Mouse (Mus musculus) C2C12 (cell line): ENCODE measurements around the gene Mug1. TPM values are rescaled to one million over a fixed set of nuclear protein-coding genes. Genes with fewer than 3 reads are reported as not detected.
"Not testable (repeated sequence)": the region's sequence is repeated elsewhere in the genome, so short reads cannot be mapped to it uniquely, and the experiment has no call there.

ENCODE experiments used
- H3K27me3 ChIP-seq: one replicate; pipeline ENCODE4 v1.6.1; 2011; ENCODE audit not compliant: control insufficient read depth, insufficient read depth, insufficient read length
- H3K36me3 ChIP-seq: one replicate; pipeline ENCODE4 v1.6.1; 2011; ENCODE audit not compliant: control insufficient read depth, insufficient read depth
- H3K4me3 ChIP-seq: one replicate; pipeline ENCODE4 v1.5.1; 2011; ENCODE audit warnings: mild to moderate bottlenecking, control low read depth; ENCODE audit not compliant: poor library complexity, insufficient read depth, severe bottlenecking
- H3K79me2 ChIP-seq: one replicate; pipeline ENCODE4 v1.6.1; 2011; ENCODE audit not compliant: control insufficient read depth, insufficient read depth
- H3K79me3 ChIP-seq: one replicate; pipeline ENCODE4 v1.6.1; 2011; ENCODE audit warnings: low read depth, control low read depth
- H3ac ChIP-seq: one replicate; pipeline ENCODE3; 2011; ENCODE audit warnings: low read depth; ENCODE audit not compliant: control insufficient read depth, insufficient read length
- CEBPB ChIP-seq: IDR thresholded peaks from one replicate; pipeline ENCODE4 v1.6.1; 2011; ENCODE audit warnings: low read depth, mild to moderate bottlenecking, control low read depth, moderate library complexity
- CTCF ChIP-seq: IDR thresholded peaks from one replicate; pipeline ENCODE4 v1.5.1; 2011; ENCODE audit not compliant: control insufficient read depth, insufficient read depth, insufficient read length
- FOSL1 ChIP-seq: IDR thresholded peaks from one replicate; pipeline ENCODE4 v1.8.0; 2011; ENCODE audit warnings: mild to moderate bottlenecking, low read length; ENCODE audit not compliant: poor library complexity, insufficient read depth, severe bottlenecking
- MAX ChIP-seq: IDR thresholded peaks from one replicate; pipeline ENCODE4 v1.6.1; 2011; ENCODE audit warnings: mild to moderate bottlenecking, control low read depth
- MYOD1 ChIP-seq: IDR thresholded peaks from one replicate; pipeline ENCODE4 v1.6.1; 2011; ENCODE audit warnings: low read depth; ENCODE audit not compliant: control insufficient read depth, insufficient read length
- MYOG ChIP-seq: IDR thresholded peaks from one replicate; pipeline ENCODE4 v1.6.1; 2011; ENCODE audit not compliant: control insufficient read depth, insufficient read length; ENCODE audit errors: extremely low read depth
- USF1 ChIP-seq: IDR thresholded peaks from one replicate; pipeline ENCODE4 v1.6.1; 2011; ENCODE audit warnings: low read depth, mild to moderate bottlenecking, control low read depth, moderate library complexity
- long read RNA-seq, 2 experiments: library from polyadenylated mRNA; unstranded; transcript quantifications; one replicate each; pipeline ENCODE4 v2.0.0; 2019 to 2020
- polyA plus RNA-seq: library from polyadenylated mRNA; unstranded; fragments of >200 nt; fragmentation: generic; extraction: Trizol; gene quantifications from one replicate; pipeline ENCODE4 v1.2.1, GENCODE M21; 2012; ENCODE audit warnings: missing spikeins

The Mug1 gene
- polyA plus RNA-seq = not detected
- long read RNA-seq, experiment 1 = 0 reads
- long read RNA-seq, experiment 2 = 0 reads

- not testable (repeated sequence) for H3K27me3 ChIP-seq, H3K79me3 ChIP-seq, H3ac ChIP-seq, H3K36me3 ChIP-seq, H3K79me2 ChIP-seq, H3K4me3 ChIP-seq
These were observed at the start of gene Mug1 for GRCm38 (mm10) chr6:121838271-121838670. Gene Mug1, plus strand, starts transcription at chr6:121838541.

GRCm38 (mm10) chr6:121828034-121828433, 10.3 kb upstream of the Mug1 start:
- no peaks in the 10 kb centered on the region for H3K36me3 ChIP-seq
- no peak overlapping the region for H3K4me3 ChIP-seq
- no peaks in the 10 kb centered on the region for H3K79me3 ChIP-seq
- H3ac ChIP-seq = no peak overlapping the region
- no peaks in the 10 kb centered on the region for H3K79me2 ChIP-seq
- TF ChIP-seq MYOG (no peak), MYOD1 (no peak), CEBPB (no peak), CTCF (no peak), FOSL1 (no peak)
- H3K27me3 ChIP-seq = no peaks in the 10 kb centered on the region

- Histone ChIP-seq H3K79me2 (no peaks in the 10 kb centered on the region), H3K27me3 (no peaks in the 10 kb centered on the region), H3ac (no peak overlapping the region), H3K79me3 (no peaks in the 10 kb centered on the region), H3K4me3 (no peak overlapping the region), H3K36me3 (no peaks in the 10 kb centered on the region)
- no peak for TF ChIP-seq CTCF
- TF ChIP-seq MYOG = no peak
- no peak for TF ChIP-seq MYOD1
- no peak for TF ChIP-seq MAX
- no peak for TF ChIP-seq FOSL1
- TF ChIP-seq CEBPB = no peak
- no peak for TF ChIP-seq USF1
These were observed 2.0 kb upstream of the Mug1 start for GRCm38 (mm10) chr6:121836361-121836760.

GRCm38 (mm10) chr6:121848378-121848777, 10.0 kb downstream of the Mug1 start:
- Histone ChIP-seq H3ac (no peak overlapping the region), H3K79me3 (no peaks in the 10 kb centered on the region), H3K36me3 (no peaks in the 10 kb centered on the region), H3K27me3 (no peaks in the 10 kb centered on the region), H3K79me2 (no peaks in the 10 kb centered on the region), H3K4me3 (no peak overlapping the region)
- TF ChIP-seq USF1 (no peak), MAX (no peak), CTCF (no peak), MYOD1 (no peak), MYOG (no peak), FOSL1 (no peak), CEBPB (no peak)

Other genes with a start within 250 kb of the Mug1 start
- gene A2m, start 203.2 kb upstream of the Mug1 start, polyA plus RNA-seq = not detected
- gene Gm7298, start 105.6 kb upstream of the Mug1 start, polyA plus RNA-seq = not detected
- gene Mug2, start 168.2 kb downstream of the Mug1 start, polyA plus RNA-seq = not detected